Mouse (Mus musculus): ENCODE data around the gene Cryzl1. TPM values are rescaled to one million over a fixed set of nuclear protein-coding genes. Genes with fewer than 3 reads are reported as not detected.

Cryzl1 gene
- polyA plus RNA-seq, 1 experiment from 2014 or later = 68.7 TPM

GRCm38 (mm10) chr16:91761761-91762160 lies 33.0 kb upstream of the Cryzl1 start:
- 74% methylated on average over 3 of the region's 3 CpGs for WGBS
- H3K4me1 ChIP-seq (replicated peaks) = peaks cover 8% of the 10 kb centered on the region
- H3K9me3 ChIP-seq = no peaks in the 10 kb centered on the region
- H3K9ac ChIP-seq = no peak overlapping the region
- H3K36me3 ChIP-seq = no peaks in the 10 kb centered on the region
- no peak overlapping the region for H3K27ac ChIP-seq
- H3K4me2 ChIP-seq (replicated peaks) = no peak overlapping the region
- no peak overlapping the region for H3K4me3 ChIP-seq (replicated peaks)
- no peak for ATAC-seq
- no peaks in the 10 kb centered on the region for H3K27me3 ChIP-seq (replicated peaks)

GRCm38 (mm10) chr16:91761202-91761601 lies 32.4 kb upstream of the Cryzl1 start:
- Histone ChIP-seq H3K27ac (no peak overlapping the region), H3K36me3 (no peaks in the 10 kb centered on the region), H3K9ac (no peak overlapping the region), H3K4me3 (replicated peaks) (no peak overlapping the region), H3K27me3 (replicated peaks) (no peaks in the 10 kb centered on the region), H3K9me3 (no peaks in the 10 kb centered on the region), H3K4me1 (replicated peaks) (0 out of 2 replicates have a peak, but pooled peaks cover 3% of the 10 kb centered on the region), H3K4me2 (replicated peaks) (no peak overlapping the region)
- no peak for ATAC-seq
- WGBS = 77% methylated on average over 9 of the region's 9 CpGs

- no peak overlapping the region for H3K9ac ChIP-seq
- H3K9me3 ChIP-seq = no peaks in the 10 kb centered on the region
- 86% methylated on average over 6 of the region's 6 CpGs for WGBS
- ATAC-seq = no peak
- no peaks in the 10 kb centered on the region for H3K4me1 ChIP-seq (replicated peaks)
- no peak overlapping the region for H3K27ac ChIP-seq
- H3K36me3 ChIP-seq = no peaks in the 10 kb centered on the region
- no peaks in the 10 kb centered on the region for H3K27me3 ChIP-seq (replicated peaks)
- H3K4me3 ChIP-seq (replicated peaks) = no peak overlapping the region
- H3K4me2 ChIP-seq (replicated peaks) = no peak overlapping the region
Measured at GRCm38 (mm10) chr16:91754957-91755356, 26.2 kb upstream of the Cryzl1 start.

- H3K4me1 ChIP-seq (replicated peaks) = no peaks in the 10 kb centered on the region
Measured at GRCm38 (mm10) chr16:91753611-91754010, 24.8 kb upstream of the Cryzl1 start.

GRCm38 (mm10) chr16:91751644-91752385 lies 23.0 kb upstream of the Cryzl1 start:
- Histone ChIP-seq H3K4me2 (replicated peaks) (no peak overlapping the region), H3K27ac (no peak overlapping the region), H3K4me3 (replicated peaks) (no peak overlapping the region), H3K9me3 (no peaks in the 10 kb centered on the region), H3K36me3 (no peaks in the 10 kb centered on the region), H3K9ac (no peak overlapping the region), H3K27me3 (replicated peaks) (no peaks in the 10 kb centered on the region), H3K4me1 (replicated peaks) (no peaks in the 10 kb centered on the region)
- no peak for ATAC-seq
- WGBS = 83% methylated on average over 13 of the region's 13 CpGs

More at GRCm38 (mm10) chr16:91753611-91754010, 24.8 kb upstream of the Cryzl1 start:
- Histone ChIP-seq H3K9ac (no peak overlapping the region), H3K36me3 (no peaks in the 10 kb centered on the region), H3K27me3 (replicated peaks) (no peaks in the 10 kb centered on the region), H3K27ac (no peak overlapping the region), H3K4me3 (replicated peaks) (no peak overlapping the region), H3K9me3 (no peaks in the 10 kb centered on the region), H3K4me2 (replicated peaks) (no peak overlapping the region)
- no peak for ATAC-seq
- WGBS = 64% methylated on average over 4 of the region's 4 CpGs

- Histone ChIP-seq H3K4me1 (replicated peaks) (no peaks in the 10 kb centered on the region), H3K9me3 (no peaks in the 10 kb centered on the region), H3K9ac (no peak overlapping the region), H3K36me3 (no peaks in the 10 kb centered on the region), H3K4me3 (replicated peaks) (no peak overlapping the region), H3K27me3 (replicated peaks) (no peaks in the 10 kb centered on the region), H3K27ac (no peak overlapping the region), H3K4me2 (replicated peaks) (no peak overlapping the region)
- ATAC-seq = peak; percentile 86
- WGBS = 73% methylated on average over 6 of the region's 6 CpGs
Measured at GRCm38 (mm10) chr16:91747567-91747966, 18.8 kb upstream of the Cryzl1 start.

- Histone ChIP-seq H3K4me1 (replicated peaks) (no peaks in the 10 kb centered on the region), H3K27ac (no peak overlapping the region), H3K9me3 (no peaks in the 10 kb centered on the region), H3K9ac (no peak overlapping the region), H3K36me3 (no peaks in the 10 kb centered on the region), H3K4me2 (replicated peaks) (no peak overlapping the region), H3K4me3 (replicated peaks) (no peak overlapping the region), H3K27me3 (replicated peaks) (no peaks in the 10 kb centered on the region)
- no peak for ATAC-seq
- 46% methylated on average over 14 of the region's 14 CpGs for WGBS
Measured at GRCm38 (mm10) chr16:91746101-91746950, 17.6 kb upstream of the Cryzl1 start.

GRCm38 (mm10) chr16:91743055-91743454 lies 14.3 kb upstream of the Cryzl1 start:
- whole genome bisulfite sequencing = 74% methylated on average over 7 of the region's 7 CpGs
- Histone ChIP-seq H3K4me2 (replicated peaks) (no peak overlapping the region), H3K9me3 (no peaks in the 10 kb centered on the region), H3K36me3 (no peaks in the 10 kb centered on the region), H3K4me3 (replicated peaks) (no peak overlapping the region), H3K4me1 (replicated peaks) (0 out of 2 replicates have a peak, but pooled peaks cover 3% of the 10 kb centered on the region), H3K27me3 (replicated peaks) (no peaks in the 10 kb centered on the region), H3K9ac (no peak overlapping the region), H3K27ac (no peak overlapping the region)
- no peak for ATAC-seq

- Histone ChIP-seq H3K9me3 (no peaks in the 10 kb centered on the region), H3K4me3 (replicated peaks) (no peak overlapping the region), H3K4me1 (replicated peaks) (0 out of 2 replicates have a peak, but pooled peaks cover 3% of the 10 kb centered on the region), H3K4me2 (replicated peaks) (no peak overlapping the region), H3K9ac (no peak overlapping the region), H3K27ac (no peak overlapping the region), H3K27me3 (replicated peaks) (no peaks in the 10 kb centered on the region), H3K36me3 (no peaks in the 10 kb centered on the region)
- ATAC-seq = no peak
- 68% methylated on average over 7 of the region's 7 CpGs for WGBS
Measured at GRCm38 (mm10) chr16:91740918-91741255, 12.1 kb upstream of the Cryzl1 start.

GRCm38 (mm10) chr16:91740184-91740917 lies 11.6 kb upstream of the Cryzl1 start:
- no peaks in the 10 kb centered on the region for H3K9me3 ChIP-seq
- H3K4me2 ChIP-seq (replicated peaks) = no peak overlapping the region
- H3K4me3 ChIP-seq (replicated peaks) = no peak overlapping the region
- no peaks in the 10 kb centered on the region for H3K27me3 ChIP-seq (replicated peaks)
- peak overlapping the region; percentile 9; the same call in 1 of the 2 replicates for H3K27ac ChIP-seq
- ATAC-seq = no peak
- no peaks in the 10 kb centered on the region for H3K36me3 ChIP-seq
- H3K9ac ChIP-seq = no peak overlapping the region
- 0 out of 2 replicates have a peak, but pooled peaks cover 3% of the 10 kb centered on the region for H3K4me1 ChIP-seq (replicated peaks)
- 60% methylated on average over 8 of the region's 8 CpGs for WGBS

GRCm38 (mm10) chr16:91738505-91738904 lies 9.7 kb upstream of the Cryzl1 start:
- no peak overlapping the region for H3K27ac ChIP-seq
- H3K9me3 ChIP-seq = no peaks in the 10 kb centered on the region
- no peaks in the 10 kb centered on the region for H3K27me3 ChIP-seq (replicated peaks)
- H3K4me3 ChIP-seq (replicated peaks) = no peak overlapping the region
- no peak for ATAC-seq
- no peak overlapping the region for H3K9ac ChIP-seq
- H3K4me2 ChIP-seq (replicated peaks) = no peak overlapping the region
- H3K4me1 ChIP-seq (replicated peaks) = 0 out of 2 replicates have a peak, but pooled peaks cover 7% of the 10 kb centered on the region
- WGBS = 83% methylated on average over 6 of the region's 6 CpGs
- H3K36me3 ChIP-seq = no peaks in the 10 kb centered on the region
